Mouse (Mus musculus): ENCODE measurements around the gene Fam170b.

DNA sequence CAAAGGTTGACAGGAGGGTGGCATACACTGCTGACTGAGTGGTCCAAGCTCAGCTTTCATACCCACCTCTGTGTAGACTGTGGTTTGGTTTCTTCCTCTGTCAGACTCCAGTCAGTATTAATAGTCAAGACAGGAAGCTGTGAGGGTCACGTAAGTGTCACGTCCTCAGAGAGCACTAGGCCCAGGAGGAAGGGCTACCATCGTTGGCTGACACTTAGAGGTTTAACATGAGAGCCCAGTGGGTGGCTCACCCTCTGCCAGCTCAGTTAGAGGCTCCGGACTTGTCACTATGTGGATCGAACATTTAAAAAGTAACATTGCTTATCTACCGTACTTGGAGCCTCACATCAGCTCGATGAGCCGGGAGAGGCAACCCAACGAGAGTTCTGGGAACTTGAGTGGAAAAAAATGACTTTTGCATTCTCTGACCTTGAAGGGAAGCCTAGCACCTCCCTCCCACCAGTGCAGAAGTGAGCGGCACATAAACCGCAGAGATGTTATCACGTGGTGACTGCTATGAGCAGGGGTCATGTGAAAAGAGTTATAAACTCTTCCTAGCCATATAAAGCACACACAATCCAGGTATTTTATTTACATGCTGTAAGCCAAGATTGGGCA, 49.5 kb upstream of the Fam170b start:
- no peak for TF ChIP-seq POLR2A (IDR thresholded peaks at IDR 0.05; ENCODE audit: extremely low read depth, insufficient read depth, low read length)
- TF ChIP-seq CTCF (IDR thresholded peaks at IDR 0.05; ENCODE audit: low read depth, low read length): no peak
